Mouse (Mus musculus): ENCODE measurements around the gene Clrn2.

DNA sequence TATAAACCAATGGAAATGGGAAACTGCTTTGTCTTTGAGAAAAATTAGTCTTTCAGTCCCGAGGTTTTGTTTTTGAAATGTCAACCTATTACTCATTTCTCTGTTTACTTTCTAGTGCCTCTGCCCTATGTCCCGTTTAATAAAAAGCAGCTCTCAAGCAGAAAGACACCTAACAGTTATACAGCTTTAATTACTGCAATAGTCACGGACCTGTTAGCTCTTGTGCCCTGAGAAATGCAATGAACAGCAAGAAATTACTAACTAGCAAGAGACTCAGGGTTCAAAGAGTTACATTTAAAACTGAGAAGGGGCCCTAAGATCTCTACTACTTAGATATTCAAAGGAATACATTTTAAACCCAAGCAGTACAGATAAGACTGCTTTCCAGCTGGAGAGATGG, 11.8 kb upstream of the Clrn2 start:
- TF ChIP-seq CTCF (conservative IDR thresholded peaks at IDR 0.05; ENCODE audit: low read length) (no peak), NANOG (IDR thresholded peaks at IDR 0.05; ENCODE audit: borderline replicate concordance, low read length) (no peak)

Data from E14TG2a.4 (cell line).